26 mouse cellular contexts compared by ENCODE assay signal in genomic region chr11:45457597-45457996, GRCm38 (mm10).
A peak's percentile ranks its signal among the peaks of the same experiment; 100 is the strongest.
DNase-seq lines count a peak whose midpoint lies in the region; ATAC-seq and TF ChIP-seq lines count a peak whose summit lies in the region.
"Had no signal": no experiment of that assay in that cellular context is flagged by ENCODE, and none has a peak within 500 bp of the region (broad histone marks: within the 10 kb centered on the region; RNA-seq: fewer than 3 reads in every experiment).

No protein-coding gene starts in this region.

- no peaks in the 10 kb centered on the region for H3K36me3 ChIP-seq in intestine, embryonic 16.5 days (ENCODE audit: control insufficient read depth, insufficient read depth, low read length)
- H3K36me3 ChIP-seq in intestine, postnatal 0 days (ENCODE audit: control insufficient read depth, insufficient read depth): no peaks in the 10 kb centered on the region
- no peaks in the 10 kb centered on the region for H3K36me3 ChIP-seq in kidney, embryonic 16.5 days (ENCODE audit: insufficient read depth, low read length)
- H3K36me3 ChIP-seq in limb, embryonic 10.5 days: no peaks in the 10 kb centered on the region
- H3K36me3 ChIP-seq: embryonic facial prominence, embryonic 10.5 days; embryonic facial prominence, embryonic 13.5 days; forebrain, embryonic 12.5 days; forebrain, embryonic 15.5 days; heart, embryonic 13.5 days had no signal

- no peaks in the 10 kb centered on the region for H3K4me1 ChIP-seq in intestine, embryonic 16.5 days (ENCODE audit: control insufficient read depth, insufficient read depth, low read length)
- no peaks in the 10 kb centered on the region for H3K4me1 ChIP-seq in intestine, postnatal 0 days (replicated peaks; ENCODE audit: control insufficient read depth, insufficient read depth, low read length)
- 0 out of 2 replicates have a peak, but pooled peaks cover 14% of the 10 kb centered on the region for H3K4me1 ChIP-seq in kidney, embryonic 16.5 days (ENCODE audit: insufficient read depth, low read length)
- H3K4me1 ChIP-seq in limb, embryonic 10.5 days: peaks cover 51% of the 10 kb centered on the region

- ATAC-seq in intestine, embryonic 16.5 days: peak; percentile 13; the same call in 1 of the 2 replicates
- no peak for ATAC-seq in intestine, postnatal 0 days
- peak; percentile 57; the same call in 1 of the 2 replicates for ATAC-seq in kidney, embryonic 16.5 days (ENCODE audit: low FRiP score, low TSS enrichment)
- ATAC-seq: activated CD4-positive, CD25-positive, alpha-beta regulatory T cell, adult 4 months; forebrain, embryonic 15.5 days; hindbrain, postnatal 0 days had no signal

- H3K27me3 ChIP-seq in intestine, embryonic 16.5 days (replicated peaks; ENCODE audit: control insufficient read depth, insufficient read depth, low read length): no peaks in the 10 kb centered on the region
- H3K27me3 ChIP-seq in intestine, postnatal 0 days (replicated peaks; ENCODE audit: control insufficient read depth, insufficient read depth, low read length): no peaks in the 10 kb centered on the region
- H3K27me3 ChIP-seq in kidney, embryonic 16.5 days (ENCODE audit: insufficient read depth, low read length): no peaks in the 10 kb centered on the region
- no peaks in the 10 kb centered on the region for H3K27me3 ChIP-seq in limb, embryonic 10.5 days (ENCODE audit: low read depth, poor library complexity, severe bottlenecking)
- H3K27me3 ChIP-seq: embryonic facial prominence, embryonic 13.5 days; forebrain, embryonic 12.5 days; forebrain, embryonic 15.5 days; heart, embryonic 13.5 days had no signal

- DNase-seq in kidney, postnatal 10 days: no peak
- DNase-seq in forelimb bud, embryonic 11.5 days (ENCODE audit: low read depth, low spot score): peak; percentile 17
- DNase-seq in limb, embryonic 10.5 days (ENCODE audit: low spot score): no peak
- no peak for DNase-seq in cerebellum, adult 11 months
- no peak for DNase-seq in right cerebral cortex, adult 2 months (ENCODE audit: low spot score in 2 of 2)
- DNase-seq: adrenal gland, adult 8-10 months; adrenal gland, postnatal 25 days; cerebellum, adult 18-20 months; cerebellum, adult 9-10 months; gastrocnemius, adult 2 months; gastrocnemius, postnatal 14 days; heart, adult 18-20 months; heart, postnatal 14 days; heart, postnatal 4 days had no signal

- H3K27ac ChIP-seq in intestine, embryonic 16.5 days (ENCODE audit: low read length): no peak overlapping the region
- no peak overlapping the region for H3K27ac ChIP-seq in intestine, postnatal 0 days (ENCODE audit: low read depth, low read length)
- H3K27ac ChIP-seq in kidney, embryonic 16.5 days (ENCODE audit: low read length): no peak overlapping the region
- H3K27ac ChIP-seq in limb, embryonic 10.5 days: 0 out of 2 replicates have a peak overlapping the region, but pooled peaks have one; percentile 36
- H3K27ac ChIP-seq: embryonic facial prominence, embryonic 10.5 days; embryonic facial prominence, embryonic 13.5 days; forebrain, embryonic 12.5 days; forebrain, embryonic 15.5 days; gastrocnemius, adult 2 months; heart, embryonic 13.5 days; hindbrain, embryonic 14.5 days; hindbrain, postnatal 0 days had no signal

- no peak overlapping the region for H3K4me3 ChIP-seq in intestine, embryonic 16.5 days (ENCODE audit: low read length)
- H3K4me3 ChIP-seq in intestine, postnatal 0 days (ENCODE audit: low read depth, low read length): no peak overlapping the region
- no peak overlapping the region for H3K4me3 ChIP-seq in kidney, embryonic 16.5 days (ENCODE audit: low read length)
- no peak overlapping the region for H3K4me3 ChIP-seq in limb, embryonic 10.5 days
- H3K4me3 ChIP-seq: embryonic facial prominence, embryonic 10.5 days; embryonic facial prominence, embryonic 13.5 days; erythroblast, embryonic 14.5 days; forebrain, embryonic 12.5 days; forebrain, embryonic 15.5 days; gastrocnemius, adult 2 months; heart, embryonic 13.5 days had no signal

- no peak overlapping the region for H3K9ac ChIP-seq in intestine, embryonic 16.5 days (ENCODE audit: low read depth, low read length)
- H3K9ac ChIP-seq in intestine, postnatal 0 days (ENCODE audit: low read depth, low read length): no peak overlapping the region
- H3K9ac ChIP-seq in kidney, embryonic 16.5 days (replicated peaks; ENCODE audit: low read length): no peak overlapping the region
- H3K9ac ChIP-seq: embryonic facial prominence, embryonic 13.5 days; forebrain, embryonic 12.5 days; forebrain, embryonic 15.5 days; heart, embryonic 13.5 days; hindbrain, embryonic 14.5 days had no signal

- TF ChIP-seq CTCF in intestine, postnatal 0 days (IDR thresholded peaks at IDR 0.05; ENCODE audit: low read depth): no peak

- no peak overlapping the region for H3K4me2 ChIP-seq in intestine, embryonic 16.5 days (ENCODE audit: low read depth, low read length)
- no peak overlapping the region for H3K4me2 ChIP-seq in intestine, postnatal 0 days (replicated peaks; ENCODE audit: low read depth)
- no peak overlapping the region for H3K4me2 ChIP-seq in kidney, embryonic 16.5 days (replicated peaks; ENCODE audit: low read depth, low read length)
- H3K4me2 ChIP-seq: embryonic facial prominence, embryonic 13.5 days; forebrain, embryonic 12.5 days; forebrain, embryonic 15.5 days; heart, embryonic 13.5 days; hindbrain, embryonic 14.5 days had no signal

- no peaks in the 10 kb centered on the region for H3K9me3 ChIP-seq in intestine, embryonic 16.5 days (ENCODE audit: control insufficient read depth, low read length)
- no peaks in the 10 kb centered on the region for H3K9me3 ChIP-seq in intestine, postnatal 0 days (ENCODE audit: control insufficient read depth)
- no peaks in the 10 kb centered on the region for H3K9me3 ChIP-seq in kidney, embryonic 16.5 days (ENCODE audit: low read length)
- no peaks in the 10 kb centered on the region for H3K9me3 ChIP-seq in limb, embryonic 10.5 days (replicated peaks)
- H3K9me3 ChIP-seq: embryonic facial prominence, embryonic 10.5 days; embryonic facial prominence, embryonic 13.5 days; forebrain, embryonic 12.5 days; forebrain, embryonic 15.5 days; heart, embryonic 13.5 days had no signal

- WGBS in intestine, embryonic 16.5 days: 31% methylated on average over 4 of the region's 4 CpGs
- 30% methylated on average over 4 of the region's 4 CpGs for WGBS in intestine, postnatal 0 days
- 7% methylated on average over 4 of the region's 4 CpGs for WGBS in kidney, embryonic 16.5 days
- 29% methylated on average over 4 of the region's 4 CpGs for WGBS in limb, embryonic 10.5 days
